21 mouse cellular contexts compared by ENCODE assay signal in the genomic region with DNA sequence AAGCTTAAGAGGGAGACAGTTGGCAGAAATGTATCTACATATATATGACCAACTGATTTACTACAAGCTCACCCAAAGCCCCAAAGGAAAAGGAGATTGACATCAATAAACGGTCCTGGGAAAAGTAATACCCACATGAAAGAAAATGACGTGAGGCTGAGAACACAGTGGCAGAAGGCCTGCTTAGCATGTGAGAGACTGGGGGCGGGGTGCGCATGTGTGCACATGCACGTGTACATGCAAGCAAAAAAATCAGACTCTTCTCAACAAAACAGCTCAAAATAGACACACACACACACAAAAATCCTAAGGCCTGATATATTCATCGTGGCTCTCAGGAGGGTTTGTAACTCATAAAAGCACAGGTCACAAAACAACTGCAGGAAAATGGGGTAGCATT.
DNase-seq lines count a peak whose midpoint lies in the region; ATAC-seq and TF ChIP-seq lines count a peak whose summit lies in the region.
"Had no signal": no experiment of that assay in that cellular context is flagged by ENCODE, and none has a peak within 500 bp of the region (broad histone marks: within the 10 kb centered on the region; RNA-seq: fewer than 3 reads in every experiment).

No protein-coding gene starts in this region.

- no peak overlapping the region for H3K4me2 ChIP-seq in heart, embryonic 12.5 days
- H3K4me2 ChIP-seq: heart, embryonic 13.5 days; hindbrain, embryonic 12.5 days; limb, embryonic 13.5 days; liver, embryonic 12.5 days; midbrain, embryonic 11.5 days had no signal

- no peak for ATAC-seq in CD4-positive, CD25-positive, alpha-beta regulatory T cell, adult 4 months
- no peak for ATAC-seq in heart, embryonic 12.5 days (ENCODE audit: insufficient number of reproducible peaks, low FRiP score)
- ATAC-seq: liver, embryonic 12.5 days; Patski had no signal

- DNase-seq in CD4-positive, CD25-positive, alpha-beta regulatory T cell, adult 2 months (ENCODE audit: low read depth, low spot score) = peak; percentile 46
- DNase-seq in heart, adult 2 months = no peak
- DNase-seq in thymus, postnatal 0 days (ENCODE audit: low spot score) = peak; percentile 25
- DNase-seq in thymus, adult 2 months = no peak
- peak; percentile 41 for DNase-seq in naive thymus-derived CD4-positive, alpha-beta T cell, adult 2 months (ENCODE audit: low read depth)
- DNase-seq in adrenal gland, adult (ENCODE audit: inconsistent age in 2 of 2, low spot score in 1 of 2) = no peak
- DNase-seq: adrenal gland, adult 2 months; cerebellum, adult 11-12 months; cerebellum, postnatal 10 days; kidney, adult 9 months; kidney, postnatal 14 days; lung, adult 18-20 months; lung, postnatal 14 days had no signal

- peaks cover 15% of the 10 kb centered on the region for H3K36me3 ChIP-seq in heart, adult 2 months (ENCODE audit: control insufficient read depth, insufficient read depth, low read length)
- H3K36me3 ChIP-seq in heart, embryonic 12.5 days = no peaks in the 10 kb centered on the region
- no peaks in the 10 kb centered on the region for H3K36me3 ChIP-seq in thymus, adult 2 months (ENCODE audit: control insufficient read depth, insufficient read depth, low read length)
- H3K36me3 ChIP-seq: heart, embryonic 13.5 days; hindbrain, embryonic 12.5 days; limb, embryonic 13.5 days; liver, embryonic 12.5 days had no signal

- H3K27me3 ChIP-seq in heart, adult 2 months (ENCODE audit: control insufficient read depth, insufficient read depth, low read length) = no peaks in the 10 kb centered on the region
- no peaks in the 10 kb centered on the region for H3K27me3 ChIP-seq in heart, embryonic 12.5 days (replicated peaks)
- H3K27me3 ChIP-seq in thymus, adult 2 months (ENCODE audit: control insufficient read depth, insufficient read depth, low read length) = no peaks in the 10 kb centered on the region
- H3K27me3 ChIP-seq: heart, embryonic 13.5 days; hindbrain, embryonic 12.5 days; limb, embryonic 13.5 days; liver, embryonic 12.5 days; Patski had no signal

- intact Hi-C loops in heart, adult 2 months (cut with DNase I) = loop anchor here (10.0 kb wide), 1 partner anchor 249 kb away; no protein-coding TSS in a partner anchor

- peaks cover 8% of the 10 kb centered on the region for H3K79me2 ChIP-seq in heart, adult 2 months (replicated peaks; ENCODE audit: control insufficient read depth, insufficient read depth, low read length)

- no peak for TF ChIP-seq EP300 in heart, adult 2 months (IDR thresholded peaks at IDR 0.05; ENCODE audit: insufficient read depth, low read depth, low read length)

- TF ChIP-seq CTCF in heart, adult 2 months (IDR thresholded peaks at IDR 0.05) = no peak
- no peak for TF ChIP-seq CTCF in thymus, adult 2 months (IDR thresholded peaks at IDR 0.05; ENCODE audit: borderline replicate concordance, control insufficient read depth, extremely low read depth, insufficient read depth, low read length, poor library complexity)

- no peak for TF ChIP-seq POLR2A in heart, adult 2 months (IDR thresholded peaks at IDR 0.05; ENCODE audit: insufficient read depth, low read depth, low read length)
- no peak for TF ChIP-seq POLR2A in thymus, adult 2 months (IDR thresholded peaks at IDR 0.05; ENCODE audit: control insufficient read depth, extremely low read depth, insufficient read depth, low read length, poor library complexity)

- no peaks in the 10 kb centered on the region for H3K9me3 ChIP-seq in heart, embryonic 12.5 days (replicated peaks)
- H3K9me3 ChIP-seq: heart, embryonic 13.5 days; hindbrain, embryonic 12.5 days; limb, embryonic 13.5 days; liver, embryonic 12.5 days had no signal

- 66% methylated on average over 6 of the region's 6 CpGs for WGBS in heart, adult 2 months
- 80% methylated on average over 6 of the region's 6 CpGs for WGBS in heart, embryonic 12.5 days
- 39% methylated on average over 6 of the region's 6 CpGs for WGBS in thymus, adult 2 months

- H3K4me3 ChIP-seq in heart, adult 2 months = no peak overlapping the region
- no peak overlapping the region for H3K4me3 ChIP-seq in heart, embryonic 12.5 days
- no peak overlapping the region for H3K4me3 ChIP-seq in thymus, adult 2 months (ENCODE audit: control insufficient read depth, insufficient read depth, low read length)
- H3K4me3 ChIP-seq: heart, embryonic 13.5 days; hindbrain, embryonic 12.5 days; limb, embryonic 13.5 days; liver, embryonic 12.5 days had no signal

- peaks cover 30% of the 10 kb centered on the region for H3K4me1 ChIP-seq in heart, adult 2 months (ENCODE audit: control insufficient read depth, insufficient read depth, low read length)
- peaks cover 20% of the 10 kb centered on the region for H3K4me1 ChIP-seq in heart, embryonic 12.5 days (replicated peaks)
- peaks cover 17% of the 10 kb centered on the region for H3K4me1 ChIP-seq in thymus, adult 2 months (replicated peaks; ENCODE audit: control insufficient read depth, insufficient read depth, low read length)

- peak overlapping the region; percentile 10; the same call in 1 of the 2 replicates for H3K27ac ChIP-seq in heart, adult 2 months
- no peak overlapping the region for H3K27ac ChIP-seq in heart, embryonic 12.5 days (ENCODE audit: poor library complexity, severe bottlenecking)
- H3K27ac ChIP-seq in thymus, adult 2 months (ENCODE audit: control insufficient read depth, insufficient read depth, low read length) = no peak overlapping the region
- H3K27ac ChIP-seq: heart, embryonic 13.5 days; hindbrain, embryonic 12.5 days; limb, embryonic 13.5 days; liver, embryonic 12.5 days had no signal

- no peak overlapping the region for H3K9ac ChIP-seq in heart, adult 2 months (ENCODE audit: low read depth, low read length)
- no peak overlapping the region for H3K9ac ChIP-seq in heart, embryonic 12.5 days
- H3K9ac ChIP-seq: heart, embryonic 13.5 days; hindbrain, embryonic 12.5 days; limb, embryonic 13.5 days; liver, embryonic 12.5 days had no signal

Comparison
In these comparisons a context has a peak if more than half of its experiments do, and no peak if none do; other contexts are left out.
1. DNase-seq: peak in CD4-positive, CD25-positive, alpha-beta regulatory T cell, adult 2 months (single experiment), thymus, postnatal 0 days (single experiment) and naive thymus-derived CD4-positive, alpha-beta T cell, adult 2 months (single experiment); none in heart, adult 2 months (0 of 2), thymus, adult 2 months (single experiment) and adrenal gland, adult (0 of 2).